Mouse (Mus musculus): ENCODE measurements around the gene Ier5l.

DNA sequence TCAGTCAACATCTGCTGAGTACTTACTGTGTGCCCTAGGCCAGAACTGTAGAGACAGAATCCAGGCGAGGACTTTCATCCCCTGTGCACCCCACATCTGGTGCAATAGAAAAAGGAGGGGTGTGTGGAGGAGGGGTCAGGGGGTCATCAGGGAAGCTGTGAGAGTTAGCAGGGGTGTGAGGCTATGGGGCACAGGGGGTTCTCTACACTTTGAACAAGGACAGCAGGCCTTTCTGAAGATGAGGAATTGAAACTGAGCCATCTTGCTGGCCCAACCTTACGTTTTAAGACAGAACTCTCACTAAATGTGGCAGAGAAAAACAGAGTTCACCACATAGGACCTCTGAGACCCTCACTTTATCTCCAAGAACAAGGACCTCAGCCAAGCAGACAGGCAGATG lies 16.4 kb upstream of the Ier5l start:
- no peak for TF ChIP-seq MAFK (IDR thresholded peaks at IDR 0.05; ENCODE audit: insufficient read depth, low read depth, low read length)
- TF ChIP-seq CHD2 (IDR thresholded peaks at IDR 0.05; ENCODE audit: low read depth, low read length), result no peak
- TF ChIP-seq HCFC1 (IDR thresholded peaks at IDR 0.05; ENCODE audit: borderline replicate concordance, insufficient read depth, low read length), result no peak
- TF ChIP-seq ZNF384 (IDR thresholded peaks at IDR 0.05; ENCODE audit: low read depth, low read length), result no peak
- no peak for TF ChIP-seq ZC3H11A (IDR thresholded peaks at IDR 0.05; ENCODE audit: borderline replicate concordance, low read depth, low read length)

Measured in ES-E14 (cell line).